Mouse (Mus musculus) mouse trophoblast stem cell (cell line): ENCODE measurements around the gene Slc1a2.

ENCODE experiments used
- in situ Hi-C, 2 experiments: fragments of 300-500 bp; cut with MseI, MboI; formaldehyde crosslinking; loops; 2 replicates in 1 of 2; 3 replicates in 1 of 2; pipeline ENCODE4 v1.15.1; 2025

Gene Slc1a2

DNA sequence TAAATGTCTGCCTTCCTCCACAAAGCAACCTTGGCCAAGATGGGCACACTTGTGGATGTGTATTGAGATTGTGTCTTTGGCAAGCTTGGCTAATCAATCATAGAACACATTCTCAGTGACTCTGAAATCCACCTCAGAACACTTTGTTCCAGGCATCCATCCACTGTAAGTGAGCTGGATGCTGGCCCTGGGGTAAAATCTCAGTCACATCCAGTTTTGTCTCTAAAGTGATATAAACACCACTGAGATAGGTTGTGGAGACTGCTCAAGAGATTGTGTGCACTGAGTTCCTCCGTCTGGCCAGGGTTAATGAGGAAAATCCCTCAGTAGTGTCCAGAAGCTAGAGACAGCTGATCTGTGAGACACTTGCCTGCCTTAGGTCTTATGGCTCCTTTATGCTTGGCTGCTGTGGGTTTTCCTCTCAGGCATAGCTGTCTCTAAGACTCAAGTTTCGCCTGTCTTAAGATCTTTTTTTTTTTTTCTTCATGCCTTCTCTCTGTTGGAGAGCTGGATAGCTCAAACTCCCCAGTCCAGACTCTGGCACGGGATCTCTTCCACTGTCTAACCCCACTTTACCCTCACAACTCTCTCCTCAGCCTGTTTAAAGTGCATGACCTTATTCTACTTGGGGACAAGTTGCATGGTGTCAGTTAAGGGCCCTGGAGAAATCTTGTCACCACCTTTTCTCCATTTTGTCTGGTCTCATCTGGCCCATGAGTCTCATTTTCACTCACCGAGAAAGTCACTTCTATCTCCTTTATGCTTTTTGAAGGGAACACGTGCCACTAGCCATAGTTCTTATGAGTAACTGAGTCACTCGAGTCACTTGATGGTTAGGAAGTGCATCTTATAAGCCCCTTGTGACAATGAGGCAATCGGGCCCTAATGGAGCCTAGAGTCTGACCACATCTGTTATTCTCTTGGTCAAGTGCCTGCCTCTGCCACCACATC, 54.5 kb downstream of the Slc1a2 start:
- in situ Hi-C loops: no loop called here

DNA sequence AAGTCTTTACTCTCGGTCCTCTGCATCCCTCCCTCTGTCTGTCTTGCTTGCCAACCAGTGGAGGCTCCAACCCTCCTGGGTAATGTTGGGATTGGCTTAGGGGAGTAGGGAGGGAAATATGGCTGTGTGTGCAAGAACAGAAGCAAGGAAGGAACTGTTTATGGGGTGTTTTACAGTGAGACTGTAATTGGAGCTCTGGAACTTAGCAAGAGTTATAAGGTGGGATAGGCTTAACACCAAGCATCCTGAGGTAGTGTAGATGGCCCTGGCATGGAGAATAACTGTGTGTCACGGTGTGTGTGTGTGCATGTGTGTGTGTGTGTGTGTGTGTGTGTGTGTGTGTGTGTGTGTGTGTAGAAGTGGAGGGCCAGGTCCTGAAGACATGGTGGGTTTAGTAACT, 55.9 kb downstream of the Slc1a2 start:
- in situ Hi-C loops: no loop called here

DNA sequence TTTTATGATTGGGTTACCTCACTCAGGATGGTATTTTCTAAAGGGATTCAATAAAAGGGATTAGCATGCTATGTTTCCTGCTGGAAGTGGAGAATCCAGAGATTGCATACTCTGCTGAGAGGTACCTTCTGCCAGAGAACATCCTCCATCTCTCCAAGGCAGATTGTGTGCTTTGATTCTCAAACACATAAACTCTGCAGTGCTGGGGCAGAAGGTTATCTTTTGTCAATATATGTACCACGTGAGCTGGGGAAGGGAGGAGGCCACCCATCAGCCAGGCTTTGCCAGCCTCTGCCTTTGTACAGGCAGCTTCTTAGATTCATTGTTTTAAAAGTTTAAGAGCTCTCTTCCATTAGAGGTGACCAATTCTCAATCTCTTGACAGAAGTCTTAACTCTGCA, 57.3 kb downstream of the Slc1a2 start:
- in situ Hi-C loops: no loop called here

DNA sequence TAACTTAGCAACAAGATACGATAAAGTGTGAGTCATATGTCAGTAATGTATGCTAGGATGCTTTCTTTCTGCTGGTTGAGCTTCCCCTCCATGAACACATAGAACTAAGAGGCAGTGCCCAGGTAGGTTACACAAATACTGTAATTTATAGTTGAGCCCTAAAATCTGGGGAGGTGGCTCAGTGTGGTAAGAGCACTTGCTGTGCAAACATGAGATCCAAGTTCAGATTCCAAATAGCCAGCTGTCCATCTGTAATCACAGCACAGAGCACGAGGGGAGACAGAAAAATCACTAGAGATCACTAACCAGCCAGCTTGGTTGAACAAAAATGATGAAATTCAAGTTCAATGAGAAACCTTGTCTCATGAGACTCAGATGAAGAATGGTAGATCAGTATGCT, 63.4 kb downstream of the Slc1a2 start:
- in situ Hi-C loops: no loop called here

DNA sequence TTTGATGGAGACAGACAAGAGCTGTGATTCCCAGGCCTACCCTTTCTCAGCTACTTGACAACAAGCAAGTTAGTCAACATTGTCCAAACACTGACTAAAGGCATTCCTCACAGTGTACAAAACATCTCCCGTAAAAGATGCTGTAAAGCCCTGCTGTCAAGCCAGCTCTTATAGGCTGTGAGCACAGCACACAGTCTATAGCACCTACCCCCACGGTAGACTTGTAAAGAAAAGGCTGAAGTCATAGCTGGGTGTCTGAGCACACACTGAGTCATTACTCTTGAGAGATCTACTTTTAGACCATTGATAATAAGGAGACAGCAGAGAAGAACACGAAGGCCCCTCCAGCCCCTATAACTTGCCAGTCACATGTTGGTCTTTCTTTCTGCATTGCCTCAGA, 66.6 kb downstream of the Slc1a2 start:
- in situ Hi-C loops: no loop called here

DNA sequence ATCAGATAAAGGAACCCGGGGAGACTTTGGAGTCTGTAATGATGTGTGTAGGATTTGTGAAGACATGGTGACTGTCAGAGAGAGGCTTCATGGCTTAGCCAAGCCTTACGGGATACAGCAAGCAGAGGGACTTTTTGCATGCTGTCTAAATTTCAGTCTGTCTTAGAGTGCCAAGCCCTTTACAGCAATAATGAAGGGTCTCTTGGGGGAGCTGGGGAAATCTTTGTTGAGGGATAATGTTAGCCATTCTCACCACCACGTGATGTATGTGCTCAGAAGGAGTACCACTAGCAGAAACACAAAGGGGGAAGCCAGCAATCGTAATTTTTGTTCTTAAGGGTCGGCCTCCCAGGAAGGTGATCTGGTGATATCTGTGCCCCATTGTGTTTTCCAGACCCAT, 71.9 kb downstream of the Slc1a2 start:
- in situ Hi-C loops: no loop called here

DNA sequence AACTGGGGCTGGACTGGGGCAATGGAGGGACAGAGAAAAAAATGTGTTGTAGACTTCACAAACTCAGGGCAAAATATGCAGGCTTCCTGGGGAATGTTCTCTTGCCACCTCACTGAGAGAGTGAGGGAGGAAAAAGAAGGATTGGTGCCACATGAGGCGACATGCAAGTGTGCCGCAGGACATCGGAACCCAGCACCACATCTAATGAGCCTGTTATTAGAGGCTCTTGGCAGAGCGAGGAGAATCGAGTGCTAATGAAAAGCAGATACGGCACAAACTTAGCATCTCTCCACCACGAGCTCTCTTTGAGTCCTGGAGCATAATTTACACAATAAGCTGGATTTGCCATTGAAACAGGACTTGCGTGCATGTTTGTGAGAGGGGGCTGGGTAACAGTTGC, 72.3 kb downstream of the Slc1a2 start:
- in situ Hi-C loops: no loop called here

DNA sequence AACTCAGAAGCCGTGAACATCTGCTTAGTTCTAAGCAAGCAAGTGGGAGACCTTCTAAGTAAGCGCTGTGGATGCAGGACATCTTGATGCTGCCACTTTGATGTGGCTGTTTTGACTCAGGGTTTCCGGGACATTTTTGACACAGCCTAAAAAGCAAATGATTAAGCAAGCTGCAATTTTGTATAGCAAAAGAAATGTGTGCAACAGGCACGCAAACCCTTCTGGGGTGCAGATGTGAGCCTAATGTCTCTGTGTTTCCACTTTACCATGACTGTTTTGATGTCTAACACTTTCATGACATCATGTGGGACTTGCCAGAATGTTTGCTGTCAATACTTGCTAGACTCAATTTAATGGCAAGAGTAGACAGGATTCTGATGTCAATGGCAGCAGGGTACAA, 74.7 kb downstream of the Slc1a2 start:
- in situ Hi-C loops: no loop called here

DNA sequence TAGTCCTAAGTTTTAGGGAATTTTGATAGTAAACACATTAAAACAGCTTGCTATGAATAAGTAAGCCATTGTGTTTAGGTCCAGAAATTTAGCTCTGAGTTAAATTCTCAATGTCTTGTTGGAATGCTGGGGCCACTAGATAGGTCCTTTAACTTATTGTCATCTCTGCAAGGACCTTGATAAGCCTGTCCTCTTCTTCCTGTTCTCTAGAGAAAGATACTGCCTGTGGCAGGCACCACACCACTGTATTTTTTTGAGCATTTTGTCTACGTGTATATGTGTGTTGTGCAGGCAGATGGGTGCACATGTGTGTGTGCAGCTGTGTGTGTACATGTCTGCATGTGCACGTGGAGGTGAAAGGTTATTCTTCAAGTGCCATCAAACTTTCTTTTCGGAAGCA, 75.6 kb downstream of the Slc1a2 start:
- in situ Hi-C loops: no loop called here

DNA sequence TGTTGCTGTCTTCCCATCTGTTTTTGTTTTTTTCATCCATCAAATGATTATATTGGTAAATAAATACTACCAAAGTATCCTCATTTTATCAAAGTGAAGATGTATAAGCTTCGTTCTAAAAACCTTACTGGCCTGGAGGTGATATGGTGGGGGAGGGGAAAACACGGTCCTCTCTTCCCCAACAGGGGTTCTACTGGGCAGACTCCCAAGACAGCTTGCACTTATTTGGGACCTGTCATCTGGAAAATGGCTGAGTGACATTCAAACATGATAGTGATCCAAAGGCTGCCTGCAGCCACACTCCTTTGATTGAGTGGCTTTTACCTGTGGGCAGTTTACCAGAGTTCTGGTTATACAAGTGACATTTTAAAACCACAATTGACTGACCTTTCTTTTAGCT, 76.6 kb downstream of the Slc1a2 start:
- in situ Hi-C loops: no loop called here

DNA sequence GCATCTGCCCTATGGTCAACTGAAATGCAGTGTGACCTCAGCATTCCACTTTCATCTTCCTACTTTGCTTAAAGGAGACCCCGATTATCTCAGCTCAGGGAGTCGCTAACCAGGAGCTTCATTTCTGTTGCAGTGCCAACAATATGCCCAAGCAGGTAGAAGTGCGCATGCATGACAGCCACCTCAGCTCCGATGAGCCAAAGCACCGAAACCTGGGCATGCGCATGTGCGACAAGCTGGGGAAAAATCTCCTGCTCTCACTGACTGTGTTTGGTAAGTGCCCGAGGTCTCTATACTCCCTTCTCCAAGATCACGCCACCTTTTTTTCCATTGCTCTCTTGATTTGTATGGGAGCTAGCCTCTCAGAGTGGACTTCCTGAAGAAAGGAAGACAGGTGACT, 77.4 kb downstream of the Slc1a2 start:
- in situ Hi-C loops: no loop called here

DNA sequence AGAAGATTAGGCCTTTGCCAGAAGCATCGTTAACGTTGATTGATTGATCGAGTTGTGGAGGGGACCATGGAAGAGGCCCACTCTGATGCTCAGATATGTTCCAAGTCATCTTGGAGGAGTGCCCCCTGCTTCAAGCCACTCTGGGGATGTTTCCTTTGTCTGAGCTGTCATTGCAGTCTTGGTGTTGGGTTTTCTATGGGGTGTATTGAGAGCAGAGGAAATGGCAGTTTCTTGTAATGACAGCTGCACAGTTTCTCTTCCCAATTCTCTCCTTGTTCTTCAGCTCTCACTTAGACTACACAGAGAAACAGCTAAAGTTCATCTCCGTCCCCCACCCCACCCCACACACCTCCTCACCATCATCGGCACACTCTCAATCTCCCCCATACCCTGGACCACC, 78.0 kb downstream of the Slc1a2 start:
- in situ Hi-C loops: no loop called here

DNA sequence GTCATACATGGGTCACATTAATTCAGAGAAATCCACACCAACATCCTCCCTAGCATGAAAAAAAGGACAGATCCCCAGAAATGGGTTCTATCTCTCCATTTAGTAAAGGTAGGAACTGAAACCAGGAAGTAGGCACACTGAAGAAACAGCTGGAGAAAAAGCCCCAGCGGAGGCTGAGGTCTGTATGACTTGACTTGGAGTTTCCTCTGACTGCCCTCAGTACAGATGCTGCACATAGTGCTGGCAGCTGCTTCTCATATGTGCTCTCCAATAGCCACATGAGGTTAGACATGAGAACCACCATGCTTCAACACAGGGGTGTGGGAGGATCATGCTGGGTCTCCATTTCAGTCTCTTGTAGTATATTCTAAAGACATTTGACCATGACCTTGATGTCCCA, 80.4 kb downstream of the Slc1a2 start:
- in situ Hi-C loops: no loop called here

DNA sequence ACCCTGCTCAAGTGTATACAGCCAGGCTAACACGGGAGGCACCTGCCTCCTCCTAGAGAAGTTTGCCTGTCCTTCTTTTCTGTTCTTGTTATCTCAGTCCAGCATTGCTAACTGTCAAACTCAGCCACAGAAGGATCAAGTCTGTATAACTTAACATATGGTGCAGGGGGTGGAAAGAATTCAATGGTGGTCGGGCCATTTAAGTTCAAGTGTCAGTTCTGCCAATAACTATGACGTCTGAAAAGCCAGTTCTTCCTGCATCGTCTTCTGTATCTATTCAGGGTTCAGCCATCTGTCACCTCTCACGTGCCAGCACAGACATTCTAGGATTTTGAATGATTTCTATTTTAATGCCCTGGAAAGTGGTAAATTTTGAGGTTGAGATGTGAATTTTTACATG, 84.2 kb downstream of the Slc1a2 start:
- in situ Hi-C loops: no loop called here

DNA sequence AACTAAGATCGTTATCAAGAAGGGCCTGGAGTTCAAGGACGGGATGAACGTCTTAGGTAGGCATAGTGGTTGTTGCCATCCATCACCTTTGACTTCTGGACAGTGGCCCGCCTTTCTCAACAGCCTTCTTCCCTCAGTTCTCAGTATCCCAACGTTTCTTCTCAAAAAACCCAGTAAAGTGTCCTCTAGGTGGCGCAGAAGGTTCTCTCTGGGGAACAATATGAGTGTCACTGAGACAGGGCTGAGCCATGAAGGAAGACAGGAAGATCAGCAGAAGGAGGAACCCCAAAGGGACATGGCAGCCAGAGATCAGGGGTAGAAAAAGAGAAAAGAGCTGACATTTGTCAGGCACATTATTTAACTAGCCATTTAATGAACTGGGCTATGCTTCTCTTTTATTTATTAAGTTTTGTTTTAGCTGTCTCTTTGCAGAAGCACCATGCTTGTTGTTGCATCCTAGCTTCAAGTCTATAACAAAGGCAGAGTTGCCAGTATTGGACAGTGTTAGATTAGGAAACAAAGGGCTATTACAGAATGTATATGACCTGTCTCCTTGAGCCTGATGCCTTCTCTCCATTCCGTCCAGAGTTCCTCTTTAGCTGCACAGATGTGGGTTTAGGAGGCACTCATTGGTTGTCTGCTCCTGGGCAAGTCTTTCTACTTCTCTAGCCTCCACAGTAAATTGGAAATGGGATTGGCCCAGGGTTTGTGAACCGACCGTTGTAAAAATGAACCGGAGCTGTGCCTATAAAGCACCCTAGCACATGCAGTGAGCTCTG, 85.6 kb downstream of the Slc1a2 start:
- in situ Hi-C loops: no loop called here

DNA sequence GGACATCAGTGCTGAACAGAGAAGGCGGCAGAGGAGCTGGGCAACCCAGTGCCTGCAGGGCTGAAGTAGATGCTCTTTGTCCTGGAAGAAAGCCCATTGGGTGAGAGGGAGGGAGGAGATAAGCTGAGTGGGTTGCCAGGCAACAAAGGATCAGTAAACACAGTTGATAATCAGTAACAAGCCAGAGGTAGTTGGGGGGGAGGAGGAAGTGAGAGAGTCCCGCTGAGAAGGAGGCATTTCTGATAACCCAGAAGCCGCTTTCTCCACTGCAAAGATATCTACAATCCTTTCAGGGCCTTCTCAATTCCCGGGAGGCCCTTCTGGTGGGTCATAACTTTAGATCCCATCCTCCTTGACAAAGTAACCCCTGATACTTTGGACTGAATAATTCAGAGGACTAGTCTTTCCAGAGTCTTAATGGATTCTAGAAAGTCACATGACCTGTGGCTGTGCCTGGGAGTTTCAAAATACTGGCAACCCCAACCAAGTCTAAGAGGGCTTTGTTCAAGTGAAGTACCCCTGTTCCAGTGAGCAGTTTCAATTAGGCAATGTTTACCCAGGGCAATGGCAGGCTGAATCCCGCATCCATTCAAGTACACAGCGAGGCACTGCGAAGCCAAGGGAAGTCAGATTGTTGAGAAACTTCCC, 86.9 kb downstream of the Slc1a2 start:
- in situ Hi-C loops: no loop called here

DNA sequence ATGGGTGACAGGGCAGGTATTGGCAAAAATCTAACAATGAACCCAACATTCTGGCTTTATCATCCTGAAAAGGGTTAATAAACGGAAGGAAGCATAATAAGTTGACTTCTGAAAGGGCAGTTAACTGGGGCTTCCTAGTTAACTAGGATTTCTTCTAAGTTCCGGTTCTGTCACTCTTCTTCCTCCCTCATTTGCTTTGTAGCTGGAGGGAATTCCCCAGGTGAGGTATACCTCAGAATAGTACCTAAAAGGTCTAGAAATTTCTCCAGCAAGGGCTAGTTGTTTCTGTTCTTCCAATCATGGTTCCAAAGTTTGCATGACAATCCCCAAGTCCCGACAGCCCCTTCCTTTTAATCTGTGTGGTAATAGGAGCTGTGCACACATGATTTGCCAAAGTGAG, 89.3 kb downstream of the Slc1a2 start:
- in situ Hi-C loops: no loop called here

DNA sequence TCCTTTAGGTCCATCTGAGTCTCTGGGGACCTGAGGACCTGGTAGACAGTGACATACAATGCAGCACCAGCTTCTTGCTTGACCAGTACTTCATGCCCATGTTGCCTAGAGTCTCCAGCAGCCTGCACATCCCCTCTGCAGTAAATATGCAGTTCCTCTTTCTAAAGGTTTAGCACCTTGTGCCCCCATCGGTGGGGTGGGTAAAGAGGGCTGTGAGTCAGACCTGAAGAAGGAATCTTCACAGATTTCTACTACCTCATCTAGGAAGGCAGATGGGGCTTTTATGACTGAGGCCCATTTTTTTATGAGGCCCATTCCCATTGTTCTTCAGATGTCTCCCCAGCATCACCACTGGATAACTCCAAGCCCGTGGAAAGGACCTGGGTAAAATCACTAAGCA, 91.5 kb downstream of the Slc1a2 start:
- in situ Hi-C loops: no loop called here

DNA sequence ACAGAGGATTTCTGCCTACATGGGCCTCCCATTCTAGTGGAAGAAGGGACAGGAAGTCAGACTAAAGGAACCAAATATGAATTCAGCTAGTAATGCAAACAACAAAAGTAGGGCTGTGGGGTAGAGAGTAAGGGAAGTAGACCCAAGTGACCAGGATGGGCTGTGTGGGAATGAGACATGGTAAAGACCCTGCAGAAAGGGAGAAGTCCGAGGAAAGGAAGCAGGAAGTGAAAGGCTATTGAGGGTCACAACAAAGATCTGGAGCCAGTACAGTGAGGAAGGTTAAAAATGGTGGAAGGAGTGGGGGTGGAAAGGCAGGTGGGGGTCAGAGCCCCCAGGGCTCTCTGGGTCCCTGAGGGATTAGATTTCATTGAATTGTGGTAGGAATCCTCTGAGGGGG, 93.4 kb downstream of the Slc1a2 start:
- in situ Hi-C loops: no loop called here

DNA sequence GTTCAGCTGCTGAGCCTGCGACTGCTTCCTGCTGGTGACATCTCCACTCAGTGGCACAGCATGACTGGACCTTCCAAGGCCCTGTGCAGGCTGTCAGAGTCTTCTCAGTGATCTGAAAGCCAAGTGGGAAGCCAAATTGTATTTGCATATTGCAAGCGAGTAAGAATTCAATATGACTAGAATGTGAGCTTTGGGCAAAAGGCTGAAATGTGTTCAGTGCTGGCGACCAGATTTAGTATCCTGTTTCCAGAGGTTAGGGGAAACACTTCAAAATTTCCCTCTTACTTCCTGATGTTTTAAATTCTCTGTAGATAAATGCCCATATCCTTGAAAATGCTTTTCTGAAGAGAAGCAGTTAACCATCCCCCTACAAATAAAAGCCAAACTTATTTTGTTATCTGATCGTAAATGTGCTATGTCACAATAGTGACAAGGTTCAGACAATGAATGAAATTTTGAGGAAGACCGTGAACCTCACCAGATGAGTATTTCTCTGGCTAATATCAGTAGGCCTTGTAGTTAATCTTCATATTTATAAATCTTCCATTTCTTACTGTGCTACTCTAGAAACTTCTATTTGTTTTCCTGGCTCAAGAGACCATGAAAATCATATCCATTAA, 98.9 kb downstream of the Slc1a2 start:
- in situ Hi-C loops: no loop called here

DNA sequence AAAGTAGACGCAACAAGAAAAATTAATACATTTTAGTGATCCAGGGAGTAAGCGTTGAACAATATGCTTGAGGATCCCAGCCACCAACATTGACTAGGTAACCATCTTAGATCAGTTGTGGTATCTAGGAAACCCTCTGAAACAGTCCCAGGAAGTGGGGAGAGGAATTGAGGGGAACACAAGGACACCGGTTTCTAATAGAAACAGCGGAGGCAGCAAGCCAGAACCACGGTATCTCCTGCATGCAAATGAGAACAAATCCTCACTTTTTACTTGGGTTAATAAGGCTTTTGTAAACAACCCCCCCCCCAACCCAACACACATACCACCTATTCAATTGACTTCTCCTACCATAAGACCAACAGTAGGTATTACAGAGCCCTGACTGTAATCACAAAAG, 101.0 kb downstream of the Slc1a2 start:
- in situ Hi-C loops: no loop called here
